Mouse (Mus musculus) left cerebral cortex, adult 2 months (tissue): ENCODE data around the gene Apex1. TPM values are rescaled to one million over a fixed set of nuclear protein-coding genes. Genes with fewer than 3 reads are reported as not detected.
A peak's percentile ranks its signal among the peaks of the same experiment; 100 is the strongest.

Experiments
- DNase-seq, 2 experiments: peaks; one replicate each; pipeline ENCODE4 v3.0.0; 2021 to 2022; ENCODE audit warnings: low spot score in 2 of 2, mixed read lengths in 1 of 2; ENCODE audit errors: extremely low spot score in 1 of 2
- H3K27ac ChIP-seq: fragments of 200-600 bp; 2 replicates; pipeline ENCODE4 v1.8.1; 2022
- H3K4me3 ChIP-seq: fragments of 200-600 bp; 2 replicates; pipeline ENCODE4 v1.8.1; 2022
- CTCF ChIP-seq: fragments of 200-600 bp; IDR thresholded peaks from 2 replicates; pipeline ENCODE4 v1.8.1; 2022; ENCODE audit warnings: antibody characterized with exemption, mild to moderate bottlenecking, moderate library complexity
- intact Hi-C: fragments of 180-260 bp; cut with DNase I; formaldehyde crosslinking; loops from one replicate; pipeline ENCODE4 v1.15.1; 2025
- long read RNA-seq, 2 experiments: library from polyadenylated mRNA; stranded (forward); transcript quantifications; one replicate each; pipeline ENCODE4 v2.0.0; 2021; ENCODE audit warnings: borderline mapping rate in 2 of 2
- total RNA-seq, 2 experiments: library from RNA; stranded (reverse); gene quantifications; 2 replicates each; pipeline ENCODE4 v1.2.3; 2021

The Apex1 gene
- total RNA-seq, result 10 to 100 TPM; 54.9 to 58.8 TPM
- long read RNA-seq, experiment 1, transcript Apex1-201 (5 exons, 1,239 nt), result major isoform, 32 of 45 reads
- long read RNA-seq, experiment 1, transcript Apex1-204 (4 exons, 935 nt), result minor isoform, 9 of 45 reads
- long read RNA-seq, experiment 1, partial matches to known transcripts, result 0 of 45 reads
- long read RNA-seq, experiment 1, other reads (novel, unspliced or antisense), result 1 of 45 reads
- long read RNA-seq, experiment 2, transcript Apex1-204 (4 exons, 935 nt), result minor isoform, 6 of 30 reads
- long read RNA-seq, experiment 2, transcript Apex1-201 (5 exons, 1,239 nt), result major isoform, 23 of 30 reads
- long read RNA-seq, experiment 2, partial matches to known transcripts, result 1 of 30 reads
- long read RNA-seq, experiment 2, other reads (novel, unspliced or antisense), result 0 of 30 reads

DNA sequence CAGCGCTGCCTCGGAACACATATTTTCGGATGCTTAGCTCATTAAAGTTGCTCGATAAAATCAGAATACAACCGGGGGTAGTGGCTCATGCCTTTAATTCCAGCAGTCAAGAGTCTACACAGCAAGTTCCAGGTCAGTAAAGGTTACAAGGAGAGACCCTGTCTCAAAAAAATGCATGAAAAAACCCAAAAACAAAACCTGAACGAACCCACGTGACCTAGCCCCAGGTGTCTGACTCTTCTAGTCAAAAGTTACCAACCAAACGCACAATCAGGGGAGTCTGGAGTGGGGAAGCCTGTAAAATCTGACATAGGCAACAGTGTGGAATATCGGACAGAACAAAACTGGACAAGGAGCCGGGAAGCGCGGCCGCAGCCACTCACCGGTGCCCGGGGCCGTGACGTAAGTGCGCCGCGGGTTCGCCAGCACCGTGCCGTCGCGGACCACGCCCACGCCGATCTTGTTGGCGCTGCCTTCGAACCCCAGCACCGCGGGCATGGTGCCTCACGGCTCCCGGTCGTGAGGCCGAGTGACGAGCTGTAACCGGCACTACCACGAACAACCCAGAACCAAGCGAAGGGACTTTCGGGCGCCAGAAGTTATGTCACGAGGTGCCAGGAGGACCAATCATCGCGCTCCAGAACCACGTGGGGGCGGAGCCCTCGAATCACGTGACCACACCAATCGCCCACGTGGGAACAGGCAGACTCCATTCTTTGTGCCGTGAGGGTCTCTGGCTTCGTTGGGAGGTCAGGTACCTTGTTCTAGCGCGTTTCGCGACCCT, at the start of gene Apex1, which contains the start of gene Osgep:
Gene Apex1 (plus strand): TSS at position 688 of the 784 bp plus-strand sequence.
Gene Osgep (minus strand): TSS at position 613 of the 784 bp plus-strand sequence.
- DNase-seq, result peak; percentile 95 to 97
- peak within 1 kb of the TSS; percentile 94 for H3K27ac ChIP-seq
- no peak for TF ChIP-seq CTCF
- intact Hi-C loops, result loop anchor here (1.0 to 2.0 kb wide), 2 partner anchors 118 to 139 kb away; partner anchors contain the start of genes Ccnb1ip1 and Parp2
- peak within 1 kb of the TSS; percentile 82 for H3K4me3 ChIP-seq

DNA sequence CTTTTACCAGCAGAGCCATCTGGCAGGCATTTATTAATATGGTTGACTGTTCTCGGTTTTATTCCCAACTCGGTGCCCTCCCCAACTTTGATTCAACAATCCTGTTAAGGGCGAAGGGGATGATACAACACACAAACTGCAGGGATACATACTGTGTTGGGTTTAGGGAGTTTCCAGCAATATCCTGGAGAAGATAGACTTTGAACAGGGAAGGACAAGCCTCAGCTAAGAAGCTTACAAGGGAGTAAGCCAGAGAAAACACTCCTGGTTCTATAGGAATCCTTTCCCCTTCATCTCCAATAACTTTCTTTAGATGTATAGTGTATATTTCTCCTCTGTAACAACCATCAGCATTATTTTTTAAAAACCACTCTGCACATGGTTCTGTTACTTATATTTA, 49.6 kb upstream of the Apex1 start:
- DNase-seq, result no peak
- H3K27ac ChIP-seq, result no peak overlapping the region
- intact Hi-C loops, result no loop called here
- TF ChIP-seq CTCF, result no peak
- no peak overlapping the region for H3K4me3 ChIP-seq

GRCm38 (mm10) chr14:50875591-50876230, 49.1 kb upstream of the Apex1 start:
- Histone ChIP-seq H3K27ac (peak overlapping the region; percentile 47), H3K4me3 (no peak overlapping the region)
- no peak for TF ChIP-seq CTCF
- intact Hi-C loops, result no loop called here
- DNase-seq, result no peak

DNA sequence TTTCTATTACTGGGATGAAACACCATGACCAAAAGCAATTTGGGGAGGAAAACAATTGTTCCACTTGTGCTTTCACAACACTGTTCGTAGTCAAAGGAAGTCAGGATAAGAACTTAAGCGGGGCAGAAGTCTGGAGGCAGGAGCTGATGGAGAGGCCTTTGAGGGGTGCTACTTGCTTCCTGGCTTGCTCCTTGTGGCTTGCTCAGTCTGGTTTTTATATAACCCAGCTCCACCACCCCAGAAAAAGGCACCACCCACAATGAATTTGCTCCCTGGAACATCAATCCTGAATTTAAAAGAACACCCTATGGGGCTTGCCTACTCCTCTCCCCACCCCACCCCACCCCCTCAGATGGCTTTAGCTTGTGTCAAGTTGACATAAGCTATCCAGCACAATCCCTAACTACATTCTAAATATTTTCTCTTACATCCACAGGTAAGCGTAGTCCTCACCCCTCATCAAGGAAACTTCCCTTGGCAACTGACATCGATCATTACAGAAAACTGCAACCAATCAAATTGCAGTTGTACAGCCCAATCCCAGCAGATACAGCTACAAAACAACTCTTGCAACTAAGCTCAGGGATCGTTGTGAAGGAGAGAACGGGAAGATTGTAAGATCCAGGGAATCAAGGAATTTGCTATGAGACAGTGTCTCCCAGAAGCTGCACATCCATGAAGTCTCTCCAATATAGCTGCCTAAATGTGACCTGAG, 48.4 kb upstream of the Apex1 start:
- intact Hi-C loops, result no loop called here
- peak overlapping the region; percentile 47 for H3K27ac ChIP-seq
- no peak for TF ChIP-seq CTCF
- DNase-seq, result no peak
- H3K4me3 ChIP-seq, result peak overlapping the region; percentile 9; the same call in 1 of the 2 replicates

- no peak for DNase-seq
- TF ChIP-seq CTCF, result no peak
- intact Hi-C loops, result no loop called here
- Histone ChIP-seq H3K4me3 (no peak overlapping the region), H3K27ac (no peak overlapping the region)
Measured at GRCm38 (mm10) chr14:50891621-50892020, 33.1 kb upstream of the Apex1 start.

DNA sequence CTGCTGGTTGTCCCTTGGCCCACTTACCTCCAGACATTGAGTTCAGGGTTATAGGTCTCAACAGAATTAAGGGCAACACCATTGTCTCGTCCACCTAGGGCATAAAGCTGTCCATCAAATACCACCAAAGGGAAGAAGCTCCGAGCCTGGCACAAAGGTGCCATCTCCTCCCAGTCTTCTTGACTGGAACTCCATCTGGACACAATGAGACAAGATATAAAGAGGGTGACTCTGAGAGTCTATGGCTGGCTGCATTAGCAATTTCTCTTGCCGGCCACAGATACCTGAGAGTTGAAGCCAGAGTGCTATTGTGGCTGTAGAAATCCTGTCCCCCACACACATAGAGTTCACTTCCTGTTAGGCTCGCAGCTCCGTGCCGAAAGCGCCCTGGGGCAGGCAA, 32.7 kb upstream of the Apex1 start:
- no peak overlapping the region for H3K27ac ChIP-seq
- intact Hi-C loops, result no loop called here
- DNase-seq, result no peak
- no peak overlapping the region for H3K4me3 ChIP-seq
- TF ChIP-seq CTCF, result no peak

- TF ChIP-seq CTCF, result no peak
- H3K27ac ChIP-seq, result no peak overlapping the region
- H3K4me3 ChIP-seq, result no peak overlapping the region
- intact Hi-C loops, result no loop called here
- DNase-seq, result no peak
Measured at GRCm38 (mm10) chr14:50892541-50893459, 32.0 kb upstream of the Apex1 start.

DNA sequence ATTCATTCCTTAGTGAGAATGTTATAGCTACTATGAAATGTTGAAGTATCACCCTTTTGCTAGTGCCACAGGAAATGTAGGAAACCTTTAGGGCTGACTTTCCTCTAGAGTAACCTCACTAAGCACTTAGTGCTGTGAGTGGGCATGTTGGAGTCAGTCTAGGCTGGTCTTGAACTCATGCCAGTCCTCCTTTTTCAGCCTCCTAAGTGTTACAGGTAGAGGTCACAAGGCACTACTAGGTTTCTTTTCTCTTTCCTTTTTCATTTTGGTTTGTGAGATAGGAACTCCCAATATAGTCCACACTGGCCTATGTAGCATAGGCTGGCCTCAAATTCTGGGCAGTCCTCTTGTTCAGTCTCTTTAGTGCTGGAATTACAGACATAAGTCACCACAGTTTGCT, 29.4 kb upstream of the Apex1 start:
- H3K27ac ChIP-seq, result no peak overlapping the region

DNA sequence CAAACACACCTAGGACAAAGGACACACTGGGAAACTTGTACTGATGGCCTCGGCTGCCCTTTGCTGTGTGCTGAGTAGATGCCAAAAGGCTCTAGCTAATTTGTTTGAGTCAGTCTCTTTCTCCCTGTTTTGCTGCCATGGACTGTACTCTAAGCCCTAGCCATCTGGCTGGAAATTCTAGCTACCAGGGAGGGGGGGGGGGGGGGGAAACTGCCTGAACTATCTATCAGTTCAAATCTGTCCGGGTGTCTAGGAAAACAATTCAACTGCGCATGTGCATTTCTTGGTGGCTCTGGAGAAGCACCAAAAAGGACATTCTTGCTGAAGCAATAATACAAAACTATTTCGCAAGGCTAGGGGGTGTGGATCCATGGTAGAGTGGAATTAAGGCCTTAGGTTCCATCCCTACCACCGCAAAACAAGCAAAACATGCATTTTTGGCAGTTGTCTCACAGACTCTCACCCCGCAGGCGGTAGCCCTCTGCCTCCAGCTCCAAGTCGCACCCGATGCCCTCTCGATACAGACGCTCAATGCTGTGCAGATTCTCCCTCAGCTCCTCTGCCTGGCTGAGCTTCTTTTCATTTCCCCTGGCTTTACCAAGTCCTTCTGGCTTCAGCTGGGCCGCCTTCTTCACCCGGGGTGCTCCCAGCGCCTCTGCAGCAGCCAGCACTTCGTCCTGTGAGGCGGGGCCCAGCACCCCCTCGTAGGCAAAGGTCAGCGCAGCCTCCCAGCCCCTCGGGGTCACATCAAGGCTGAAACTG, 28.6 kb upstream of the Apex1 start:
- no peak for TF ChIP-seq CTCF
- H3K27ac ChIP-seq, result peak overlapping the region; percentile 80
- DNase-seq, result peak; percentile 15 to 32
- intact Hi-C loops, result no loop called here
- H3K4me3 ChIP-seq, result peak overlapping the region; percentile 71

More for the DNA sequence above, 29.4 kb upstream of the Apex1 start:
- TF ChIP-seq CTCF, result no peak
- intact Hi-C loops, result no loop called here
- DNase-seq, result no peak
- 0 out of 2 replicates have a peak overlapping the region, but pooled peaks have one; percentile 71 for H3K4me3 ChIP-seq
